Mouse (Mus musculus): Measurements from ENCODE around the gene Abi3bp. TPM values are rescaled to one million over a fixed set of nuclear protein-coding genes. Genes with fewer than 3 reads are reported as not detected.

Abi3bp gene
- 0.24 and 0.33 TPM in 2 replicates for total RNA-seq (2014; rRNA removed)
- 0.60 TPM in 2 replicates for polyA plus RNA-seq (2015; fragmentation: Nextera tagmentation; extraction: Ambion mirVana)

DNA sequence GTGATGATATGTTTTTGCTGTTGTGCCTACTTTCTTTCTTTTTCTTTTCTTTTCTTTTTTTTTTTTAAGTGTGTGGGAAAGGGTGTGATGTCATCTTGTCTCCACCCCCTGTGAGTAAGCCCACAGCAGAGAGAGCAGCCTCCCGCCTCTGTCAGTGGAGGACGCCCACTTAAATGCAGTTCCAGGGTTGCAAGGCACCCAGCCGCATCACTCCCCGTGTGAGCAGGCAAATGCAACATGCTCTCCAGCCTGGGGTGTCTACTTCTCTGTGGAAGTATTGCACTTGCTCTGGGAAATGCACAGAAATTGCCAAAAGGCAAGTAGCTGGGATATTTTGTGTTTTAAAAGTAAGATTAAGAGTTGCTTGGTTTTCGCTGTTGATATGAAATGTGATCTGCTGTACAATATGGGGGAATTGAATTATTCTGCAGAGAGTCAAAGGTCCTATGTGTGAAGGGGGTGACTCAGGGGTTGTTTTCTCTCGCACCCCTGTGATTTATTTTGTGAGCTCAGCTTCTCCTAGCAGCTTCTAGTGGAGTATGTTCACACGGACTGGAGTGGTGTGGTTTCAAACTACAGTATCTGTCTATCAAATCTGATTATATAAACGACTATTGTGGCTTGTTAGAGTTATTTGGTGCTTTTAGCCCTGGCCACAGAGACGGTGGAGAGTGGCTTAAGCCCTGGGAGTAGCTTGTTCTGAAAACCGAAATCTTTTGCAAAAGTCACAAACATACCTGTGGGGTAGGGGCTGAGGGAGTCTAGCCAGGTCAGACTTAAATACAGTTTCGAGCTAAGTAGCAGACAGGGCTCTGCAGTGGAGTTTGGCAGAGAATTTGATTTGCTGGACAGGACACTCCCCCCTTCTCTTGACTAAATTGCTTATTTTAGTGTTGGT, at the start of gene Abi3bp:
Gene Abi3bp (plus strand): TSS at position 202 of the 898 bp plus-strand sequence.
- DNase-seq (ENCODE audit: low spot score): no peak
- H3K4me1 ChIP-seq (ENCODE audit: insufficient read depth, low read length): no peaks in the 10 kb centered on the region
- no peaks in the 10 kb centered on the region for H3K9me3 ChIP-seq (ENCODE audit: low read length)
- no peak for ATAC-seq (ENCODE audit: low FRiP score)
- H3K36me3 ChIP-seq (ENCODE audit: insufficient read depth, low read length): no peaks in the 10 kb centered on the region
- 0 out of 2 replicates have a peak within 1 kb of the TSS, but pooled peaks have one; percentile 15 for H3K4me2 ChIP-seq (ENCODE audit: low read depth, low read length, poor library complexity, severe bottlenecking)
- no peak within 1 kb of the TSS for H3K9ac ChIP-seq (replicated peaks; ENCODE audit: low read length, poor library complexity, severe bottlenecking)
- no peak within 1 kb of the TSS for H3K27ac ChIP-seq (ENCODE audit: low read depth, low read length)
- H3K4me3 ChIP-seq (ENCODE audit: low read depth, low read length): no peak within 1 kb of the TSS
- no peak for TF ChIP-seq CTCF (IDR thresholded peaks at IDR 0.05)
- H3K27me3 ChIP-seq (ENCODE audit: insufficient read depth, low read length): no peaks in the 10 kb centered on the region
- WGBS: 58% methylated on average over 11 of the region's 11 CpGs

GRCm38 (mm10) chr16:56435293-56436185, 42.1 kb upstream of the Abi3bp start:
- Histone ChIP-seq H3K4me1 (ENCODE audit: insufficient read depth, low read length) (no peaks in the 10 kb centered on the region), H3K4me3 (ENCODE audit: low read depth, low read length) (no peak overlapping the region), H3K9ac (replicated peaks; ENCODE audit: low read length, poor library complexity, severe bottlenecking) (no peak overlapping the region), H3K36me3 (ENCODE audit: insufficient read depth, low read length) (no peaks in the 10 kb centered on the region), H3K9me3 (ENCODE audit: low read length) (no peaks in the 10 kb centered on the region), H3K4me2 (ENCODE audit: low read depth, low read length, poor library complexity, severe bottlenecking) (no peak overlapping the region), H3K27ac (ENCODE audit: low read depth, low read length) (no peak overlapping the region), H3K27me3 (ENCODE audit: insufficient read depth, low read length) (no peaks in the 10 kb centered on the region)
- TF ChIP-seq CTCF (IDR thresholded peaks at IDR 0.05): no peak
- 69% methylated on average over 4 of the region's 4 CpGs for WGBS
- DNase-seq (ENCODE audit: low spot score): no peak
- ATAC-seq (ENCODE audit: low FRiP score): peak; percentile 41; the same call in 1 of the 2 replicates

GRCm38 (mm10) chr16:56440243-56440642, 37.4 kb upstream of the Abi3bp start:
- no peak overlapping the region for H3K4me2 ChIP-seq (ENCODE audit: low read depth, low read length, poor library complexity, severe bottlenecking)
- no peaks in the 10 kb centered on the region for H3K27me3 ChIP-seq (ENCODE audit: insufficient read depth, low read length)
- H3K9me3 ChIP-seq (ENCODE audit: low read length): no peaks in the 10 kb centered on the region
- no peaks in the 10 kb centered on the region for H3K4me1 ChIP-seq (ENCODE audit: insufficient read depth, low read length)
- H3K36me3 ChIP-seq (ENCODE audit: insufficient read depth, low read length): no peaks in the 10 kb centered on the region
- TF ChIP-seq CTCF (IDR thresholded peaks at IDR 0.05): no peak
- no peak overlapping the region for H3K4me3 ChIP-seq (ENCODE audit: low read depth, low read length)
- no peak overlapping the region for H3K27ac ChIP-seq (ENCODE audit: low read depth, low read length)
- H3K9ac ChIP-seq (replicated peaks; ENCODE audit: low read length, poor library complexity, severe bottlenecking): no peak overlapping the region
- ATAC-seq (ENCODE audit: low FRiP score): no peak
- no peak for DNase-seq (ENCODE audit: low spot score)
- WGBS: 81% methylated on average over 4 of the region's 4 CpGs

- H3K4me3 ChIP-seq (ENCODE audit: low read depth, low read length): no peak overlapping the region
- H3K4me1 ChIP-seq (ENCODE audit: insufficient read depth, low read length): no peaks in the 10 kb centered on the region
- TF ChIP-seq CTCF (IDR thresholded peaks at IDR 0.05): no peak
- DNase-seq (ENCODE audit: low spot score) (no peak), ATAC-seq (ENCODE audit: low FRiP score) (no peak)
- H3K27me3 ChIP-seq (ENCODE audit: insufficient read depth, low read length): no peaks in the 10 kb centered on the region
- no peak overlapping the region for H3K4me2 ChIP-seq (ENCODE audit: low read depth, low read length, poor library complexity, severe bottlenecking)
- H3K9me3 ChIP-seq (ENCODE audit: low read length): no peaks in the 10 kb centered on the region
- H3K9ac ChIP-seq (replicated peaks; ENCODE audit: low read length, poor library complexity, severe bottlenecking): no peak overlapping the region
- 87% methylated on average over 5 of the region's 5 CpGs for WGBS
- H3K27ac ChIP-seq (ENCODE audit: low read depth, low read length): no peak overlapping the region
- H3K36me3 ChIP-seq (ENCODE audit: insufficient read depth, low read length): no peaks in the 10 kb centered on the region
These were observed 36.6 kb upstream of the Abi3bp start for GRCm38 (mm10) chr16:56441113-56441512.

- H3K4me1 ChIP-seq (ENCODE audit: insufficient read depth, low read length): no peaks in the 10 kb centered on the region
- no peak overlapping the region for H3K9ac ChIP-seq (replicated peaks; ENCODE audit: low read length, poor library complexity, severe bottlenecking)
- no peak overlapping the region for H3K4me3 ChIP-seq (ENCODE audit: low read depth, low read length)
- H3K36me3 ChIP-seq (ENCODE audit: insufficient read depth, low read length): no peaks in the 10 kb centered on the region
- no peaks in the 10 kb centered on the region for H3K27me3 ChIP-seq (ENCODE audit: insufficient read depth, low read length)
- 85% methylated on average over 7 of the region's 7 CpGs for WGBS
- TF ChIP-seq CTCF (IDR thresholded peaks at IDR 0.05): no peak
- no peaks in the 10 kb centered on the region for H3K9me3 ChIP-seq (ENCODE audit: low read length)
- H3K27ac ChIP-seq (ENCODE audit: low read depth, low read length): no peak overlapping the region
- ATAC-seq (ENCODE audit: low FRiP score): no peak
- no peak for DNase-seq (ENCODE audit: low spot score)
- H3K4me2 ChIP-seq (ENCODE audit: low read depth, low read length, poor library complexity, severe bottlenecking): no peak overlapping the region
These were observed 35.9 kb upstream of the Abi3bp start for GRCm38 (mm10) chr16:56441658-56442344.

Data from midbrain, postnatal 0 days (tissue).